In the genomic region with DNA sequence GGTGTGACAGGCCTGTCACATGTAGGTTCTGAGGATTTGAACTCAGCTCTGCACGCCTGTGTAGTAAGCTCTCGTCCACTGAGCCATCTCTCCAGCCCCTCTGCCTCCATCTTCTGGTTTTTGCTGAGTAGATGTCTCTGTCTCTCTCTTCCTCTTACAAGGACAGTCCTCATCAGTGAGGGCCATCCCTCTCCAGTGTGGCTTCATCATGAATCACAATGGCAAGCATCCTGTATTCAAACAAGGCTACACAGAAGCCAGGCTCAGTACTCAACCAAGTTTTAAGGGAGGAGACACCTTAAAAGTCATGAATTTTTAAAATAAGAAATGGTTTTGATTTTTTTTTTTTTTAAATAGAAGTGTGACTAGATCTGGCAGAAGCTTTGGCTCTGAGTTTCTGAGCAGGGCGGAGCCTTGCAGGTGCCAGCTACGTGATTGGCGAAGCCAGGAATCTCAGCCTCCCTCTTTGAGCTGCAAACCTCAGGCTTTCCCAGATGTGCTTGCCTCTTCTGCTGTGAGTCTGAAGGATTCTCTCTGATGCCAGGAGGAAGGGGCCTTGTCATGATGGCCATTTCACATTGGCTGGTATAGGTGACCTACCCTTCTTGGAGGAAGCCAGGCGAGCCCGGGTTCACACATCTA, we compare ENCODE assay signal across 25 mouse cellular contexts.
DNase-seq lines count a peak whose midpoint lies in the region; ATAC-seq and TF ChIP-seq lines count a peak whose summit lies in the region.
"Had no signal": no experiment of that assay in that cellular context is flagged by ENCODE, and none has a peak within 500 bp of the region (broad histone marks: within the 10 kb centered on the region; RNA-seq: fewer than 3 reads in every experiment).

No protein-coding gene starts in this region.

- no peak for ATAC-seq in hindbrain, embryonic 12.5 days (ENCODE audit: low FRiP score)
- ATAC-seq in hindbrain, embryonic 14.5 days (ENCODE audit: low FRiP score): no peak
- ATAC-seq in limb, embryonic 14.5 days (ENCODE audit: low FRiP score, low read depth): no peak
- ATAC-seq in intestine, embryonic 15.5 days: no peak
- ATAC-seq: hindbrain, postnatal 0 days; liver, postnatal 0 days had no signal

- no peaks in the 10 kb centered on the region for H3K27me3 ChIP-seq in hindbrain, embryonic 12.5 days
- no peaks in the 10 kb centered on the region for H3K27me3 ChIP-seq in hindbrain, embryonic 14.5 days (ENCODE audit: control insufficient read depth, insufficient read depth, low read length)
- peaks cover 17% of the 10 kb centered on the region for H3K27me3 ChIP-seq in E14TG2a.4 (ENCODE audit: insufficient read depth, low read length)
- H3K27me3 ChIP-seq in limb, embryonic 14.5 days (ENCODE audit: control insufficient read depth, insufficient read depth, low read length): no peaks in the 10 kb centered on the region
- no peaks in the 10 kb centered on the region for H3K27me3 ChIP-seq in intestine, embryonic 15.5 days (replicated peaks)
- H3K27me3 ChIP-seq: forebrain, embryonic 12.5 days; midbrain, embryonic 12.5 days; neural tube, embryonic 15.5 days had no signal

- 87% methylated on average over 7 of the region's 7 CpGs for WGBS in hindbrain, embryonic 12.5 days
- 87% methylated on average over 7 of the region's 7 CpGs for WGBS in hindbrain, embryonic 14.5 days
- WGBS in limb, embryonic 14.5 days: 91% methylated on average over 7 of the region's 7 CpGs
- 90% methylated on average over 7 of the region's 7 CpGs for WGBS in intestine, embryonic 15.5 days

- peaks cover 17% of the 10 kb centered on the region for H3K4me1 ChIP-seq in hindbrain, embryonic 12.5 days
- H3K4me1 ChIP-seq in hindbrain, embryonic 14.5 days (replicated peaks; ENCODE audit: control insufficient read depth, insufficient read depth, low read length): no peaks in the 10 kb centered on the region
- peaks cover 44% of the 10 kb centered on the region for H3K4me1 ChIP-seq in E14TG2a.4 (replicated peaks; ENCODE audit: low read depth, low read length)
- H3K4me1 ChIP-seq in limb, embryonic 14.5 days (ENCODE audit: control insufficient read depth, insufficient read depth, low read length): peaks cover 12% of the 10 kb centered on the region
- 0 out of 2 replicates have a peak, but pooled peaks cover 9% of the 10 kb centered on the region for H3K4me1 ChIP-seq in intestine, embryonic 15.5 days (replicated peaks)
- H3K4me1 ChIP-seq: midbrain, embryonic 12.5 days had no signal

- DNase-seq in hindbrain, embryonic 14.5 days (ENCODE audit: low spot score): no peak
- peak; percentile 54 for DNase-seq in brain, adult 2 months (ENCODE audit: low read depth, low spot score)
- no peak for DNase-seq in limb, embryonic 14.5 days (ENCODE audit: low spot score)
- DNase-seq in layer of hippocampus, postnatal 25 days (ENCODE audit: extremely low spot score in 1 of 2, low spot score in 1 of 2): no peak
- DNase-seq: adrenal gland, postnatal 14 days; cerebellum, adult 8-10 months; cerebellum, postnatal 36 days; embryo, embryonic 11 days; kidney, adult 11 months; kidney, postnatal 10 days; layer of hippocampus, postnatal 36 days; liver, postnatal 0 days; lung, postnatal 10 days; thymus, postnatal 14 days had no signal

- H3K36me3 ChIP-seq in hindbrain, embryonic 12.5 days: no peaks in the 10 kb centered on the region
- no peaks in the 10 kb centered on the region for H3K36me3 ChIP-seq in hindbrain, embryonic 14.5 days (replicated peaks; ENCODE audit: control insufficient read depth, insufficient read depth)
- H3K36me3 ChIP-seq in E14TG2a.4 (ENCODE audit: insufficient read depth, low read length): no peaks in the 10 kb centered on the region
- no peaks in the 10 kb centered on the region for H3K36me3 ChIP-seq in limb, embryonic 14.5 days (ENCODE audit: control insufficient read depth, insufficient read depth, low read length)
- H3K36me3 ChIP-seq in intestine, embryonic 15.5 days: no peaks in the 10 kb centered on the region
- H3K36me3 ChIP-seq: forebrain, embryonic 12.5 days; midbrain, embryonic 12.5 days; neural tube, embryonic 15.5 days had no signal

- no peak overlapping the region for H3K4me3 ChIP-seq in hindbrain, embryonic 12.5 days
- no peak overlapping the region for H3K4me3 ChIP-seq in hindbrain, embryonic 14.5 days (replicated peaks; ENCODE audit: low read length)
- peak overlapping the region; percentile 23 for H3K4me3 ChIP-seq in E14TG2a.4 (replicated peaks; ENCODE audit: low read length)
- no peak overlapping the region for H3K4me3 ChIP-seq in limb, embryonic 14.5 days (replicated peaks; ENCODE audit: low read length)
- no peak overlapping the region for H3K4me3 ChIP-seq in intestine, embryonic 15.5 days (replicated peaks)
- H3K4me3 ChIP-seq: erythroblast, embryonic 14.5 days; forebrain, embryonic 12.5 days; layer of hippocampus, adult 2 months; midbrain, embryonic 12.5 days; neural tube, embryonic 15.5 days had no signal

- no peaks in the 10 kb centered on the region for H3K9me3 ChIP-seq in hindbrain, embryonic 12.5 days (replicated peaks)
- no peaks in the 10 kb centered on the region for H3K9me3 ChIP-seq in hindbrain, embryonic 14.5 days (ENCODE audit: control insufficient read depth, low read length)
- H3K9me3 ChIP-seq in E14TG2a.4 (ENCODE audit: low read length): no peaks in the 10 kb centered on the region
- H3K9me3 ChIP-seq in limb, embryonic 14.5 days (ENCODE audit: control insufficient read depth, low read length): no peaks in the 10 kb centered on the region
- no peaks in the 10 kb centered on the region for H3K9me3 ChIP-seq in intestine, embryonic 15.5 days
- H3K9me3 ChIP-seq: forebrain, embryonic 12.5 days; midbrain, embryonic 12.5 days; neural tube, embryonic 15.5 days had no signal

- H3K9ac ChIP-seq in hindbrain, embryonic 12.5 days: no peak overlapping the region
- H3K9ac ChIP-seq in hindbrain, embryonic 14.5 days: no peak overlapping the region
- H3K9ac ChIP-seq in limb, embryonic 14.5 days (ENCODE audit: low read depth, low read length, severe bottlenecking): no peak overlapping the region
- no peak overlapping the region for H3K9ac ChIP-seq in intestine, embryonic 15.5 days
- H3K9ac ChIP-seq: forebrain, embryonic 12.5 days; liver, postnatal 0 days; midbrain, embryonic 12.5 days; neural tube, embryonic 15.5 days had no signal

- 0 out of 2 replicates have a peak overlapping the region, but pooled peaks have one; percentile 7 for H3K27ac ChIP-seq in hindbrain, embryonic 12.5 days
- H3K27ac ChIP-seq in hindbrain, embryonic 14.5 days: no peak overlapping the region
- peak overlapping the region; percentile 67 for H3K27ac ChIP-seq in limb, embryonic 14.5 days (replicated peaks; ENCODE audit: low read depth, low read length)
- no peak overlapping the region for H3K27ac ChIP-seq in intestine, embryonic 15.5 days
- H3K27ac ChIP-seq: forebrain, embryonic 12.5 days; hindbrain, postnatal 0 days; layer of hippocampus, adult 2 months; midbrain, embryonic 12.5 days; neural tube, embryonic 15.5 days had no signal

- no peak for TF ChIP-seq POLR2A in limb, embryonic 14.5 days (IDR thresholded peaks at IDR 0.05; ENCODE audit: borderline replicate concordance, extremely low read depth, insufficient read depth, insufficient read length)

- no peak overlapping the region for H3K4me2 ChIP-seq in hindbrain, embryonic 12.5 days (replicated peaks)
- no peak overlapping the region for H3K4me2 ChIP-seq in hindbrain, embryonic 14.5 days (replicated peaks)
- H3K4me2 ChIP-seq in limb, embryonic 14.5 days (replicated peaks; ENCODE audit: low read depth, low read length, severe bottlenecking): no peak overlapping the region
- H3K4me2 ChIP-seq in intestine, embryonic 15.5 days (replicated peaks): no peak overlapping the region
- H3K4me2 ChIP-seq: forebrain, embryonic 12.5 days; heart, embryonic 11.5 days; liver, embryonic 11.5 days; midbrain, embryonic 12.5 days; neural tube, embryonic 15.5 days had no signal

- TF ChIP-seq CTCF in E14TG2a.4 (conservative IDR thresholded peaks at IDR 0.05; ENCODE audit: low read length): no peak

Comparison
In these comparisons a context has a peak if more than half of its experiments do, and no peak if none do; other contexts are left out.
1. H3K27ac ChIP-seq: peak in hindbrain, embryonic 12.5 days (single experiment) and limb, embryonic 14.5 days (single experiment); none in hindbrain, embryonic 14.5 days (single experiment) and intestine, embryonic 15.5 days (single experiment).